Mouse (Mus musculus) layer of hippocampus, adult 2 months (tissue): ENCODE measurements at regions not wholly inside any gene's neighbourhood (a gene's known extent, or its start where the extent isn't known, plus 50 kb on each side); places are given as distances from the start of the nearest gene placed in this dataset.
"Not testable (repeated sequence)": the region's sequence is repeated elsewhere in the genome, so short reads cannot be mapped to it uniquely, and the experiment has no call there.

Experiments
- DNase-seq, 2 experiments: peaks; one replicate each; pipeline ENCODE4 v3.0.0; 2022; ENCODE audit warnings: low spot score in 2 of 2
- H3K27ac ChIP-seq: fragments of 200-600 bp; 2 replicates; pipeline ENCODE4 v1.8.1; 2022
- H3K4me3 ChIP-seq: fragments of 200-600 bp; 2 replicates; pipeline ENCODE4 v1.8.1; 2022; ENCODE audit warnings: mild to moderate bottlenecking
- CTCF ChIP-seq: fragments of 200-600 bp; conservative IDR thresholded peaks from 2 replicates; pipeline ENCODE4 v1.8.1; 2022; ENCODE audit warnings: antibody characterized with exemption, mild to moderate bottlenecking, moderate library complexity

- H3K27ac ChIP-seq = peak overlapping the region; percentile 56
- no peak overlapping the region for H3K4me3 ChIP-seq
- DNase-seq = peak; percentile 21 to 36
- no peak for TF ChIP-seq CTCF
Observed at GRCm38 (mm10) chr8:97389149-97389548, 1500.8 kb upstream of the Got2 start.

GRCm38 (mm10) chr8:97374911-97375771, 1486.8 kb upstream of the Got2 start:
- H3K4me3 ChIP-seq = no peak overlapping the region
- DNase-seq = no peak
- no peak overlapping the region for H3K27ac ChIP-seq
- TF ChIP-seq CTCF = no peak

- no peak for TF ChIP-seq CTCF
Observed at GRCm38 (mm10) chr8:97346630-97347029, 1458.3 kb upstream of the Got2 start.

GRCm38 (mm10) chr8:97315497-97315896, 1427.2 kb upstream of the Got2 start:
- no peak for TF ChIP-seq CTCF
- Histone ChIP-seq H3K27ac (no peak overlapping the region), H3K4me3 (no peak overlapping the region)
- DNase-seq = no peak

More at GRCm38 (mm10) chr8:97346630-97347029, 1458.3 kb upstream of the Got2 start:
- no peak overlapping the region for H3K27ac ChIP-seq
- no peak for DNase-seq
- no peak overlapping the region for H3K4me3 ChIP-seq

- DNase-seq = no peak
- TF ChIP-seq CTCF = no peak
- H3K4me3 ChIP-seq = no peak overlapping the region
- H3K27ac ChIP-seq = no peak overlapping the region
Observed at GRCm38 (mm10) chr8:97308304-97308703, 1420.0 kb upstream of the Got2 start.

- H3K4me3 ChIP-seq = no peak overlapping the region
- no peak for DNase-seq
- TF ChIP-seq CTCF = no peak
- H3K27ac ChIP-seq = no peak overlapping the region
Observed at GRCm38 (mm10) chr8:97270582-97270981, 1382.2 kb upstream of the Got2 start.

- no peak for TF ChIP-seq CTCF
- DNase-seq = no peak
- no peak overlapping the region for H3K27ac ChIP-seq
- no peak overlapping the region for H3K4me3 ChIP-seq
Observed at GRCm38 (mm10) chr8:97260964-97261363, 1372.6 kb upstream of the Got2 start.

GRCm38 (mm10) chr8:97254169-97254568, 1365.8 kb upstream of the Got2 start:
- no peak for DNase-seq
- Histone ChIP-seq H3K4me3 (no peak overlapping the region), H3K27ac (no peak overlapping the region)
- no peak for TF ChIP-seq CTCF

- H3K4me3 ChIP-seq = no peak overlapping the region
- TF ChIP-seq CTCF = no peak
- DNase-seq = no peak
- H3K27ac ChIP-seq = no peak overlapping the region
Observed at GRCm38 (mm10) chr8:97252232-97252631, 1363.9 kb upstream of the Got2 start.

- Histone ChIP-seq H3K4me3 (no peak overlapping the region), H3K27ac (no peak overlapping the region)
- no peak for TF ChIP-seq CTCF
- no peak for DNase-seq
Observed at GRCm38 (mm10) chr8:97251458-97251865, 1363.1 kb upstream of the Got2 start.

- no peak overlapping the region for H3K27ac ChIP-seq
- H3K4me3 ChIP-seq = no peak overlapping the region
- DNase-seq = no peak
- no peak for TF ChIP-seq CTCF
Observed at GRCm38 (mm10) chr8:97234551-97235107, 1346.3 kb upstream of the Got2 start.

GRCm38 (mm10) chr8:97232619-97233376, 1344.5 kb upstream of the Got2 start:
- TF ChIP-seq CTCF = no peak
- no peak for DNase-seq
- Histone ChIP-seq H3K27ac (no peak overlapping the region), H3K4me3 (no peak overlapping the region)

GRCm38 (mm10) chr8:97231652-97232051, 1343.3 kb upstream of the Got2 start:
- Histone ChIP-seq H3K4me3 (no peak overlapping the region), H3K27ac (no peak overlapping the region)
- TF ChIP-seq CTCF = no peak
- peak in 1 of 2 experiments; percentile 11 for DNase-seq

GRCm38 (mm10) chr8:97191806-97192205, 1303.5 kb upstream of the Got2 start:
- H3K27ac ChIP-seq = no peak overlapping the region
- no peak overlapping the region for H3K4me3 ChIP-seq
- no peak for TF ChIP-seq CTCF
- no peak for DNase-seq

- not testable (repeated sequence) for H3K4me3 ChIP-seq, DNase-seq, H3K27ac ChIP-seq
Observed at GRCm38 (mm10) chr8:97183831-97184230, 1295.5 kb upstream of the Got2 start.

- not testable (repeated sequence) for DNase-seq, H3K27ac ChIP-seq, H3K4me3 ChIP-seq
Observed at GRCm38 (mm10) chr8:97182456-97182855, 1294.1 kb upstream of the Got2 start.
